Mouse (Mus musculus) duodenum, adult 2 months (tissue): ENCODE measurements around the gene Micu1. TPM values are rescaled to one million over a fixed set of nuclear protein-coding genes. Genes with fewer than 3 reads are reported as not detected.

Source experiments
- polyA plus RNA-seq: library from polyadenylated mRNA; depleted of rRNA; stranded (reverse); fragments of >200 nt; gene quantifications from 2 replicates; pipeline ENCODE4 v1.2.3, GENCODE M21; 2012; ENCODE audit warnings: low replicate concordance; rRNA removed

Gene Micu1
- polyA plus RNA-seq: 79.4 and 119 TPM in 2 replicates

GRCm38 (mm10) chr10:59702207-59703032, at the start of gene Micu1:
TSS of gene Micu1 (plus strand) at chr10:59702477.

GRCm38 (mm10) chr10:59879255-59880028, 177.2 kb downstream of the Micu1 start, which contains the start of gene Dnajb12:
TSS of gene Dnajb12 (plus strand) at chr10:59879556.

Other genes with a start within 250 kb of the Micu1 start
- 1.8 TPM in 1 of 2 replicates, not detected in the other for gene Gm10322, start 86.4 kb upstream of the Micu1 start, polyA plus RNA-seq
- 44.2 and 72.6 TPM in 2 replicates for gene Mcu, start 85.8 kb upstream of the Micu1 start, polyA plus RNA-seq
- 54.7 and 66.9 TPM in 2 replicates for gene Dnajb12, start 177.1 kb downstream of the Micu1 start, polyA plus RNA-seq
- gene Ddit4, start 249.4 kb downstream of the Micu1 start, polyA plus RNA-seq: 44.1 and 54.1 TPM in 2 replicates